Mouse (Mus musculus) kidney, embryonic 14.5 days (tissue): ENCODE data around the gene Tespa1. TPM values are rescaled to one million over a fixed set of nuclear protein-coding genes. Genes with fewer than 3 reads are reported as not detected.
"Not testable (repeated sequence)": the region's sequence is repeated elsewhere in the genome, so short reads cannot be mapped to it uniquely, and the experiment has no call there.

Source experiments
- ATAC-seq: fragments of 200-750 bp; cut with Nextera tagmentation; 2 replicates; pipeline ENCODE4 v1.8.0; 2017; ENCODE audit warnings: moderate number of reproducible peaks, mild to moderate bottlenecking, moderate TSS enrichment, moderate library complexity; ENCODE audit not compliant: low FRiP score, low TSS enrichment
- H3K27ac ChIP-seq: fragments of 300-500 bp; sonication (generic); 2 replicates; pipeline ENCODE4 v1.5.1; 2014; ENCODE audit warnings: low read depth, mild to moderate bottlenecking, low read length, moderate library complexity, mixed read lengths
- H3K27me3 ChIP-seq: fragments of 300-500 bp; sonication (generic); 2 replicates; pipeline ENCODE4 v1.6.1; 2014; ENCODE audit warnings: mild to moderate bottlenecking, low read length; ENCODE audit not compliant: control insufficient read depth, insufficient read depth
- H3K36me3 ChIP-seq: fragments of 300-500 bp; sonication (generic); 2 replicates; pipeline ENCODE4 v1.6.1; 2014; ENCODE audit warnings: low read length, mixed read lengths; ENCODE audit not compliant: control insufficient read depth, insufficient read depth
- H3K4me1 ChIP-seq: fragments of 300-500 bp; sonication (generic); 2 replicates; pipeline ENCODE4 v1.6.1; 2014; ENCODE audit warnings: low read length, mixed read lengths; ENCODE audit not compliant: control insufficient read depth, insufficient read depth
- H3K4me2 ChIP-seq: fragments of 300-500 bp; sonication (generic); replicated peaks from 2 replicates; pipeline ENCODE4 v1.6.1; 2014; ENCODE audit warnings: low read depth, mild to moderate bottlenecking, low read length
- H3K4me3 ChIP-seq: fragments of 300-500 bp; sonication (generic); 2 replicates; pipeline ENCODE4 v1.5.1; 2014; ENCODE audit warnings: mild to moderate bottlenecking, low read length
- H3K9ac ChIP-seq: fragments of 300-500 bp; sonication (generic); 2 replicates; pipeline ENCODE4 v1.6.1; 2014; ENCODE audit warnings: low read depth, mild to moderate bottlenecking, low read length, moderate library complexity
- H3K9me3 ChIP-seq: fragments of 300-500 bp; sonication (generic); 2 replicates; pipeline ENCODE4 v1.6.1; 2016; ENCODE audit warnings: low read length; ENCODE audit not compliant: control insufficient read depth
- WGBS: fragments of 180-500 bp; shearing (Covaris S2); extraction: QIAGEN DNeasy Blood & Tissue Kit; methylation state at CpG from one replicate; pipeline ENCODE4 v1.1.7; 2014; 5-methylcytosine and 5-hydroxymethylcytosine counted together
- polyA plus RNA-seq: library from polyadenylated mRNA; unstranded; fragments of >200 nt; fragmentation: Nextera tagmentation; extraction: Ambion mirVana; gene quantifications from 2 replicates; pipeline ENCODE4 v1.2.1, GENCODE M21; 2014

Tespa1 gene
- polyA plus RNA-seq, 1 experiment from 2014 or later, result not detected

- H3K4me1 ChIP-seq, H3K9ac ChIP-seq, H3K4me2 ChIP-seq, H3K27ac ChIP-seq, H3K9me3 ChIP-seq, H3K36me3 ChIP-seq, H3K27me3 ChIP-seq, ATAC-seq, H3K4me3 ChIP-seq: not testable (repeated sequence)
- 82% methylated on average over 2 of the region's 5 CpGs for WGBS
These were observed 18.5 kb upstream of the Tespa1 start for GRCm38 (mm10) chr10:130304138-130304537.

- H3K4me3 ChIP-seq, result no peak overlapping the region
- H3K36me3 ChIP-seq, result no peaks in the 10 kb centered on the region
- no peaks in the 10 kb centered on the region for H3K4me1 ChIP-seq
- H3K4me2 ChIP-seq, result no peak overlapping the region
- H3K9me3 ChIP-seq, result no peaks in the 10 kb centered on the region
- no peak overlapping the region for H3K9ac ChIP-seq
- no peaks in the 10 kb centered on the region for H3K27me3 ChIP-seq
- no peak for ATAC-seq
- H3K27ac ChIP-seq, result no peak overlapping the region
- 85% methylated on average over 2 of the region's 2 CpGs for WGBS
These were observed 11.0 kb upstream of the Tespa1 start for GRCm38 (mm10) chr10:130311534-130312227.

- Histone ChIP-seq H3K4me1 (no peaks in the 10 kb centered on the region), H3K9ac (no peak overlapping the region), H3K27ac (no peak overlapping the region), H3K4me3 (no peak overlapping the region), H3K4me2 (no peak overlapping the region), H3K9me3 (no peaks in the 10 kb centered on the region), H3K27me3 (no peaks in the 10 kb centered on the region), H3K36me3 (no peaks in the 10 kb centered on the region)
- ATAC-seq, result peak; percentile 64; the same call in 1 of the 2 replicates
- WGBS, result 78% methylated on average over 1 of the region's 1 CpGs
These were observed 9.1 kb upstream of the Tespa1 start for GRCm38 (mm10) chr10:130313531-130313930.

- no peak overlapping the region for H3K4me2 ChIP-seq
- no peaks in the 10 kb centered on the region for H3K27me3 ChIP-seq
- no peaks in the 10 kb centered on the region for H3K4me1 ChIP-seq
- H3K9ac ChIP-seq, result no peak overlapping the region
- H3K9me3 ChIP-seq, result no peaks in the 10 kb centered on the region
- H3K36me3 ChIP-seq, result no peaks in the 10 kb centered on the region
- H3K4me3 ChIP-seq, result no peak overlapping the region
- 81% methylated on average over 2 of the region's 2 CpGs for WGBS
- H3K27ac ChIP-seq, result no peak overlapping the region
- peak; percentile 52; the same call in 1 of the 2 replicates for ATAC-seq
These were observed 8.4 kb upstream of the Tespa1 start for GRCm38 (mm10) chr10:130314110-130314829.

- Histone ChIP-seq H3K27me3 (no peaks in the 10 kb centered on the region), H3K4me2 (no peak overlapping the region), H3K4me1 (no peaks in the 10 kb centered on the region), H3K36me3 (no peaks in the 10 kb centered on the region), H3K27ac (no peak overlapping the region), H3K4me3 (no peak overlapping the region), H3K9me3 (no peaks in the 10 kb centered on the region), H3K9ac (no peak overlapping the region)
- no peak for ATAC-seq
These were observed 6.8 kb upstream of the Tespa1 start for GRCm38 (mm10) chr10:130315846-130316245.

- no peak for ATAC-seq
- Histone ChIP-seq H3K9me3 (no peaks in the 10 kb centered on the region), H3K4me1 (no peaks in the 10 kb centered on the region), H3K27ac (no peak overlapping the region), H3K9ac (no peak overlapping the region), H3K36me3 (no peaks in the 10 kb centered on the region), H3K27me3 (no peaks in the 10 kb centered on the region), H3K4me2 (no peak overlapping the region), H3K4me3 (no peak overlapping the region)
- WGBS, result 82% methylated on average over 4 of the region's 4 CpGs
These were observed 4.0 kb upstream of the Tespa1 start for GRCm38 (mm10) chr10:130318720-130319119.

GRCm38 (mm10) chr10:130320715-130321114 is 2.0 kb upstream of the Tespa1 start:
- H3K9ac ChIP-seq, result no peak overlapping the region
- no peak for ATAC-seq
- H3K27ac ChIP-seq, result no peak overlapping the region
- 91% methylated on average over 2 of the region's 2 CpGs for WGBS
- H3K4me2 ChIP-seq, result no peak overlapping the region
- H3K36me3 ChIP-seq, result no peaks in the 10 kb centered on the region
- no peaks in the 10 kb centered on the region for H3K9me3 ChIP-seq
- H3K4me3 ChIP-seq, result no peak overlapping the region
- H3K4me1 ChIP-seq, result no peaks in the 10 kb centered on the region
- H3K27me3 ChIP-seq, result no peaks in the 10 kb centered on the region

- Histone ChIP-seq H3K36me3 (no peaks in the 10 kb centered on the region), H3K4me2 (no peak overlapping the region), H3K4me3 (no peak overlapping the region), H3K9me3 (no peaks in the 10 kb centered on the region), H3K27me3 (no peaks in the 10 kb centered on the region), H3K4me1 (no peaks in the 10 kb centered on the region), H3K27ac (no peak overlapping the region), H3K9ac (no peak overlapping the region)
- ATAC-seq, result no peak
These were observed 608 bp upstream of the Tespa1 start for GRCm38 (mm10) chr10:130322062-130322461.

GRCm38 (mm10) chr10:130324243-130324642 is 1.6 kb downstream of the Tespa1 start:
- no peaks in the 10 kb centered on the region for H3K9me3 ChIP-seq
- no peak overlapping the region for H3K4me3 ChIP-seq
- H3K27ac ChIP-seq, result no peak overlapping the region
- H3K27me3 ChIP-seq, result no peaks in the 10 kb centered on the region
- H3K36me3 ChIP-seq, result no peaks in the 10 kb centered on the region
- ATAC-seq, result no peak
- no peak overlapping the region for H3K9ac ChIP-seq
- 92% methylated on average over 4 of the region's 4 CpGs for WGBS
- no peak overlapping the region for H3K4me2 ChIP-seq
- H3K4me1 ChIP-seq, result no peaks in the 10 kb centered on the region
